Mouse (Mus musculus): ENCODE measurements around the gene Iqgap1. TPM values are rescaled to one million over a fixed set of nuclear protein-coding genes. Genes with fewer than 3 reads are reported as not detected.

Gene Iqgap1
- 14.8 and 15.5 TPM in 2 replicates for polyA plus RNA-seq (2015; fragmentation: Nextera tagmentation; extraction: Ambion mirVana)

GRCm38 (mm10) chr7:80825843-80826403, at the start of gene Iqgap1:
Gene Iqgap1, minus strand, starts transcription at chr7:80825974.

GRCm38 (mm10) chr7:80860729-80861274, 35.0 kb upstream of the Iqgap1 start, which contains the start of gene Zscan2:
Gene Zscan2, plus strand, starts transcription at chr7:80860920.

GRCm38 (mm10) chr7:80688556-80689220, 137.1 kb downstream of the Iqgap1 start, which contains the start of gene Crtc3:
Gene Crtc3, minus strand, starts transcription at chr7:80688877.

Other genes with a start within 250 kb of the Iqgap1 start
- gene Crtc3, start 137.1 kb downstream of the Iqgap1 start, polyA plus RNA-seq (2015; fragmentation: Nextera tagmentation; extraction: Ambion mirVana): 17.7 and 19.8 TPM in 2 replicates
- 2.1 and 2.7 TPM in 2 replicates for gene Zscan2, start 34.9 kb upstream of the Iqgap1 start, polyA plus RNA-seq (2015; fragmentation: Nextera tagmentation; extraction: Ambion mirVana)
- gene Wdr73, start 75.3 kb upstream of the Iqgap1 start, polyA plus RNA-seq (2015; fragmentation: Nextera tagmentation; extraction: Ambion mirVana): 26.4 and 30.6 TPM in 2 replicates
- 12.7 and 13.0 TPM in 2 replicates for gene Nmb, start 79.1 kb upstream of the Iqgap1 start, polyA plus RNA-seq (2015; fragmentation: Nextera tagmentation; extraction: Ambion mirVana)
- 137 and 142 TPM in 2 replicates for gene Sec11a, start 121.8 kb upstream of the Iqgap1 start, polyA plus RNA-seq (2015; fragmentation: Nextera tagmentation; extraction: Ambion mirVana)
- gene Zfp592, start 167.7 kb upstream of the Iqgap1 start, polyA plus RNA-seq (2015; fragmentation: Nextera tagmentation; extraction: Ambion mirVana): 6.3 and 6.5 TPM in 2 replicates
- gene Alpk3, start 231.6 kb upstream of the Iqgap1 start, polyA plus RNA-seq (2015; fragmentation: Nextera tagmentation; extraction: Ambion mirVana): 0.11 and 0.18 TPM in 2 replicates